Mouse (Mus musculus) MEL (cell line): ENCODE data around the gene Lin54. TPM values are rescaled to one million over a fixed set of nuclear protein-coding genes. Genes with fewer than 3 reads are reported as not detected.

Source experiments
- DNase-seq: peaks from one replicate; pipeline ENCODE4 v3.0.0; 2011; ENCODE audit warnings: low read depth, low spot score
- H3K27ac ChIP-seq: 2 replicates; pipeline ENCODE4 v1.5.1; 2012; ENCODE audit warnings: low read depth, mild to moderate bottlenecking, control low read depth, low read length, moderate library complexity; ENCODE audit not compliant: control insufficient read depth
- H3K27me3 ChIP-seq, 2 experiments: fragments of 150-350 bp in 1 of 2; sonication (generic) in 1 of 2; 2 replicates each; pipeline ENCODE4 v1.6.1; 2012; ENCODE audit warnings: low read length in 2 of 2, mild to moderate bottlenecking in 2 of 2, improper control_type of control experiment in 1 of 2, moderate library complexity in 1 of 2; ENCODE audit not compliant: insufficient read depth in 2 of 2, control insufficient read depth in 1 of 2
- H3K36me3 ChIP-seq, 2 experiments: 2 replicates each; pipeline ENCODE4 v1.6.1; 2012 to 2014; ENCODE audit warnings: low read length in 2 of 2, improper control_type of control experiment in 1 of 2, inconsistent platforms in 1 of 2, mild to moderate bottlenecking in 1 of 2; ENCODE audit not compliant: insufficient read depth in 2 of 2, control insufficient read depth in 1 of 2
- H3K4me1 ChIP-seq, 2 experiments: fragments of 150-350 bp in 1 of 2; sonication (generic) in 1 of 2; 2 replicates each; pipeline ENCODE4 v1.6.1; 2012; ENCODE audit warnings: low read length in 2 of 2, improper control_type of control experiment in 1 of 2, mild to moderate bottlenecking in 1 of 2; ENCODE audit not compliant: insufficient read depth in 2 of 2, control insufficient read depth in 1 of 2
- H3K4me3 ChIP-seq, 2 experiments: fragments of 150-350 bp in 1 of 2; sonication (generic) in 1 of 2; 2 replicates each; pipeline ENCODE4 v1.5.1; 2012; ENCODE audit warnings: low read depth in 2 of 2, low read length in 2 of 2, mild to moderate bottlenecking in 2 of 2, moderate library complexity in 2 of 2, control low read depth in 1 of 2, improper control_type of control experiment in 1 of 2; ENCODE audit not compliant: control insufficient read depth in 1 of 2, insufficient read depth in 1 of 2
- H3K79me2 ChIP-seq: 2 replicates; pipeline ENCODE4 v1.6.1; 2012; ENCODE audit warnings: mild to moderate bottlenecking, low read length, moderate library complexity; ENCODE audit not compliant: control insufficient read depth, poor library complexity, insufficient read depth
- H3K9ac ChIP-seq: 2 replicates; pipeline ENCODE4 v1.6.1; 2012; ENCODE audit warnings: low read depth, mild to moderate bottlenecking, control low read depth, low read length, moderate library complexity; ENCODE audit not compliant: control insufficient read depth, poor library complexity, severe bottlenecking
- H3K9me3 ChIP-seq: fragments of 150-350 bp; sonication (generic); replicated peaks from 2 replicates; pipeline ENCODE4 v1.6.1; 2012; ENCODE audit warnings: mild to moderate bottlenecking, low read length, improper control_type of control experiment, moderate library complexity; ENCODE audit not compliant: insufficient read depth
- BHLHE40 ChIP-seq: IDR thresholded peaks from 2 replicates; pipeline ENCODE4 v1.6.1; 2012; ENCODE audit warnings: low read depth, mild to moderate bottlenecking, inconsistent platforms, low read length, improper control_type of control experiment, borderline replicate concordance
- CHD1 ChIP-seq: IDR thresholded peaks from 2 replicates; pipeline ENCODE4 v1.6.1; 2012; ENCODE audit warnings: low read depth, mild to moderate bottlenecking, inconsistent platforms, low read length, improper control_type of control experiment
- CHD2 ChIP-seq: IDR thresholded peaks from 2 replicates; pipeline ENCODE4 v1.6.1; 2011; ENCODE audit warnings: low read length, improper control_type of control experiment
- CTCF ChIP-seq, 3 experiments: IDR thresholded peaks in 2 of 3; conservative IDR thresholded peaks in 1 of 3; 2 replicates each; pipeline ENCODE4 v1.5.1; 2011 to 2012; ENCODE audit warnings: low read length in 3 of 3, low read depth in 2 of 3, mild to moderate bottlenecking in 2 of 3, improper control_type of control experiment in 1 of 3, inconsistent platforms in 1 of 3, mixed read lengths in 1 of 3, moderate library complexity in 1 of 3; ENCODE audit not compliant: control insufficient read depth in 1 of 3, insufficient read depth in 1 of 3, poor library complexity in 1 of 3, severe bottlenecking in 1 of 3
- GATA1 ChIP-seq: IDR thresholded peaks from 2 replicates; pipeline ENCODE4 v1.6.1; 2011; ENCODE audit warnings: low read depth, low read length, improper control_type of control experiment
- HCFC1 ChIP-seq: IDR thresholded peaks from 2 replicates; pipeline ENCODE4 v1.6.1; 2012; ENCODE audit warnings: low read depth, mild to moderate bottlenecking, inconsistent platforms, low read length, improper control_type of control experiment, moderate library complexity
- JUND ChIP-seq: IDR thresholded peaks from 2 replicates; pipeline ENCODE4 v1.6.1; 2011; ENCODE audit warnings: low read depth, mild to moderate bottlenecking, improper control_type of control experiment, low read length
- KAT2A ChIP-seq: conservative IDR thresholded peaks from 2 replicates; pipeline ENCODE4 v1.6.1; 2012; ENCODE audit warnings: low read depth, low read length, improper control_type of control experiment, inconsistent platforms
- MAFK ChIP-seq: IDR thresholded peaks from 2 replicates; pipeline ENCODE4 v1.6.1; 2011; ENCODE audit warnings: low read depth, mild to moderate bottlenecking, low read length, improper control_type of control experiment, borderline replicate concordance
- MAX ChIP-seq: IDR thresholded peaks from 2 replicates; pipeline ENCODE4 v1.6.1; 2011; ENCODE audit warnings: low read length, improper control_type of control experiment
- MAZ ChIP-seq: IDR thresholded peaks from 2 replicates; pipeline ENCODE4 v1.6.1; 2012; ENCODE audit warnings: low read depth, mild to moderate bottlenecking, inconsistent platforms, low read length, improper control_type of control experiment
- MEF2A ChIP-seq: IDR thresholded peaks from 2 replicates; pipeline ENCODE4 v1.6.1; 2014; ENCODE audit warnings: low read depth, mild to moderate bottlenecking, inconsistent platforms, low read length, improper control_type of control experiment; ENCODE audit not compliant: poor library complexity, insufficient replicate concordance, severe bottlenecking; ENCODE audit errors: extremely low read depth
- MXI1 ChIP-seq: IDR thresholded peaks from 2 replicates; pipeline ENCODE4 v1.6.1; 2011; ENCODE audit warnings: mild to moderate bottlenecking, low read depth, low read length, improper control_type of control experiment
- NELFE ChIP-seq: IDR thresholded peaks from 2 replicates; pipeline ENCODE4 v1.6.1; 2011; ENCODE audit warnings: low read depth, low read length, improper control_type of control experiment
- POLR2A ChIP-seq, 2 experiments: IDR thresholded peaks; 2 replicates each; pipeline ENCODE4 v1.6.1; 2011 to 2012; ENCODE audit warnings: low read length in 2 of 2, mild to moderate bottlenecking in 2 of 2, control low read depth in 1 of 2, improper control_type of control experiment in 1 of 2, low read depth in 1 of 2, moderate library complexity in 1 of 2; ENCODE audit not compliant: control insufficient read depth in 1 of 2, insufficient read depth in 1 of 2, poor library complexity in 1 of 2
- RCOR1 ChIP-seq: IDR thresholded peaks from 2 replicates; pipeline ENCODE4 v1.6.1; 2012; ENCODE audit warnings: low read depth, mild to moderate bottlenecking, inconsistent platforms, low read length, improper control_type of control experiment
- SIN3A ChIP-seq: IDR thresholded peaks from 2 replicates; pipeline ENCODE4 v1.6.1; 2012; ENCODE audit warnings: low read length, improper control_type of control experiment, inconsistent platforms
- SMC3 ChIP-seq: IDR thresholded peaks from 2 replicates; pipeline ENCODE4 v1.6.1; 2011; ENCODE audit warnings: low read depth, low read length, improper control_type of control experiment
- TAL1 ChIP-seq: IDR thresholded peaks from 2 replicates; pipeline ENCODE4 v1.6.1; 2012; ENCODE audit warnings: mild to moderate bottlenecking, inconsistent platforms, low read length, moderate library complexity, mixed read lengths
- TBP ChIP-seq: IDR thresholded peaks from 2 replicates; pipeline ENCODE4 v1.8.0; 2011; ENCODE audit warnings: low read depth, low read length, improper control_type of control experiment
- TCF12 ChIP-seq: IDR thresholded peaks from 2 replicates; pipeline ENCODE4 v1.6.1; 2014; ENCODE audit warnings: low read depth, mild to moderate bottlenecking, inconsistent platforms, low read length, improper control_type of control experiment, moderate library complexity
- UBTF ChIP-seq: IDR thresholded peaks from 2 replicates; pipeline ENCODE4 v1.6.1; 2012; ENCODE audit warnings: low read depth, mild to moderate bottlenecking, inconsistent platforms, low read length, improper control_type of control experiment, moderate library complexity, borderline replicate concordance; ENCODE audit not compliant: insufficient read depth
- USF2 ChIP-seq, 2 experiments: IDR thresholded peaks; 2 replicates each; pipeline ENCODE4 v1.6.1; 2011 to 2012; ENCODE audit warnings: improper control_type of control experiment in 2 of 2, low read length in 2 of 2, borderline replicate concordance in 1 of 2, inconsistent platforms in 1 of 2, low read depth in 1 of 2, mild to moderate bottlenecking in 1 of 2; ENCODE audit not compliant: insufficient read depth in 1 of 2
- ZC3H11A ChIP-seq: IDR thresholded peaks from 2 replicates; pipeline ENCODE4 v1.6.1; 2012; ENCODE audit warnings: low read depth, mild to moderate bottlenecking, inconsistent platforms, low read length, improper control_type of control experiment
- polyA plus RNA-seq, 2 experiments: library from polyadenylated mRNA; stranded (reverse) in 1 of 2; unstranded in 1 of 2; fragments of >175 nt in 1 of 2; fragments of >200 nt in 1 of 2; gene quantifications; 2 replicates each; pipeline versions ENCODE4 v1.2.1 to v1.2.4; 2012; ENCODE audit warnings: low replicate concordance in 2 of 2, low read depth in 1 of 2; ENCODE audit not compliant: insufficient read length in 2 of 2, insufficient read depth in 1 of 2, missing spikeins in 1 of 2
- total RNA-seq: library from RNA; depleted of rRNA; stranded (reverse); fragments of 300-350 nt; gene quantifications from 2 replicates; pipeline ENCODE4 v1.2.3, GENCODE M21; 2012

Gene Lin54
- total and polyA plus RNA-seq, 3 experiments, result 14.1 to 16.0 TPM; not detected in 1

DNA sequence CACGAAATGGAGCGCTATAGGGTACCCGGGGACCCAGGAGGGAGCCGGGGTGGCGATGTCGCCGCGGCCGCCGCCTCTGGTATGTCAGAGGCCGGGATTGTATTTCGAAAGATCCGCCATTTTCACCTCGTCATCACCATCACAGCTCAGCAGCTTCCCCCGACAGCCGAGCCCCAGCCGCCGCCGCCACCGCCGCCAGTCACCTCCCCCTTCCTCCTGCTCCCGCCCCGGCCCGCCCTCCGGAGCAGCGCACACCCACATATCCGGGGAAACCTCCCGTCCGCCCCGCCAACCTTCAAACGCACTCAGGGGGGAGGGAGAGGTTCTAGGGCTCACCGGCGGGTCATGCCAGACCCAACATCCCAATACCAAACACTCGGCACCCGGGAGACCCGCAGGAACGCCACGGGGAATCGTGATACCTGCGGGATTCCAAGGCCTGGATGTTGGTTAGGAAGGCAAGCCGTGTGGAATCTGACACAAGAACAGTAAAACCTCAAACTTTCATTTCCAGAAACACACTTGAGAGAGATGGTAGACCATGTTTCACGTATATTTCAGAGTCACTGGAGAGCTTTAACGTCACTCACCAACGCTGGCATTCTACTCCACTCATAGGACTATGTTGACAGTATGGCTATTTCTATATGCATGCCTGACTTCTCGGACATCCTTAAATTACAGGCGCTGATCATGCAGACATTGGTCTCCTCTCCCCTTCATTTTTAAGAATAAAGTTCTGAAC is 1.8 kb downstream of the Lin54 start:
- peaks cover 4 to 8% of the 10 kb centered on the region in 2 experiments; a peak in 3 of 4 replicates for H3K4me1 ChIP-seq
- H3K4me3 ChIP-seq, result peak overlapping the region; percentile 68 to 99
- H3K36me3 ChIP-seq, result peaks cover 0 to 21% of the 10 kb centered on the region in 2 experiments; a peak in 2 of 4 replicates

DNA sequence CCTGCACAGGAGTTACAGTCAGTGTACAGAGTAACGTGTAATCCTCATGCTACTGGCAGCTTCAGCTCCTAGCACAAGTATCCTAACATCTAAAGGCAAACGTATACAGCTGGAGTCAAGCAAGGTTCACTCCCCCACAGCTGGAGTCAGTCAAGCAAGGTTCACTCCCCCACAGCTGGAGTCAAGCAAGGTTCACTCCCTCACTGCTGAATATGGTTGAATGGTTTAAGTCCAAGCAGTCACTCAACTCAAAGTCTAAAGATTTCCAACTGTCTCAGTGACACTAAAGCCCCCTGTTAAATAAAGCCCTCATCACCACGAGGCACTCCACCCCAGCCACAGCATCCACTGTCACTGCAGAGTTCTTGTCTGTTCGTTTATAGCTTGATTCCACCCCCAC is 8.7 kb downstream of the Lin54 start:
- Histone ChIP-seq H3K36me3 (peaks cover 2 to 19% of the 10 kb centered on the region in 2 experiments; a peak in 2 of 4 replicates), H3K79me2 (peaks cover 64% of the 10 kb centered on the region), H3K27ac (no peak overlapping the region), H3K9me3 (no peaks in the 10 kb centered on the region)
- DNase-seq, result no peak
- TF ChIP-seq POLR2A (IDR thresholded peaks at IDR 0.05; ENCODE audit: control insufficient read depth in 1 of 2, insufficient read depth in 1 of 2, low read depth in 1 of 2, low read length in 2 of 2, poor library complexity in 1 of 2) (no peak), MAZ (no peak), RCOR1 (no peak), TAL1 (no peak), CHD2 (no peak), MEF2A (no peak), NELFE (no peak), GATA1 (no peak), JUND (no peak), USF2 (IDR thresholded peaks at IDR 0.05; ENCODE audit: borderline replicate concordance in 1 of 2, insufficient read depth in 1 of 2, low read depth in 1 of 2, low read length in 2 of 2) (no peak), CHD1 (no peak), BHLHE40 (no peak), KAT2A (no peak), UBTF (no peak), ZC3H11A (no peak), MAX (no peak), CTCF (IDR thresholded peaks at IDR 0.05 in 2 of 3, conservative IDR thresholded peaks at IDR 0.05 in 1 of 3; ENCODE audit: control insufficient read depth in 1 of 3, insufficient read depth in 1 of 3, low read depth in 2 of 3, low read length in 3 of 3, poor library complexity in 1 of 3, severe bottlenecking in 1 of 3) (no peak), SMC3 (no peak)
- TF ChIP-seq, all 39 proteins: peak for 0
- H3K4me3 ChIP-seq, result no peak overlapping the region
- no peak overlapping the region for H3K9ac ChIP-seq
- H3K4me1 ChIP-seq, result peaks cover 2 to 14% of the 10 kb centered on the region in 2 experiments; a peak in 2 of 4 replicates
- H3K27me3 ChIP-seq, result no peaks in the 10 kb centered on the region

More for the DNA sequence above, 1.8 kb downstream of the Lin54 start:
- DNase-seq, result peak; percentile 87
- peak overlapping the region; percentile 72 for H3K9ac ChIP-seq
- peak overlapping the region; percentile 68 for H3K27ac ChIP-seq
- no peaks in the 10 kb centered on the region for H3K9me3 ChIP-seq
- peaks cover 46% of the 10 kb centered on the region for H3K79me2 ChIP-seq
- H3K27me3 ChIP-seq, result no peaks in the 10 kb centered on the region
- TF ChIP-seq NELFE, result peak; percentile 37; the same call in 1 of the 2 replicates
- peak; percentile 45; the same call in 1 of the 2 replicates for TF ChIP-seq HCFC1
- TF ChIP-seq MXI1, result peak; percentile 84
- no peak for TF ChIP-seq TBP
- TF ChIP-seq CHD1, result no peak
- no peak for TF ChIP-seq CHD2
- no peak for TF ChIP-seq MAFK
- TF ChIP-seq SIN3A, result peak; percentile 53; the same call in 1 of the 2 replicates
- no peak for TF ChIP-seq KAT2A
- no peak for TF ChIP-seq GATA1
- no peak for TF ChIP-seq RCOR1
- no peak for TF ChIP-seq TCF12
- peak; percentile 39 to 51; a peak in 1 of 4 replicates for TF ChIP-seq POLR2A (IDR thresholded peaks at IDR 0.05; ENCODE audit: control insufficient read depth in 1 of 2, insufficient read depth in 1 of 2, low read depth in 1 of 2, low read length in 2 of 2, poor library complexity in 1 of 2)
- no peak for TF ChIP-seq JUND
